Mouse (Mus musculus) cerebellum, adult 2 months (tissue): ENCODE data around the gene Pex10.

Experiments used
- CTCF ChIP-seq: fragments of 200-500 bp; IDR thresholded peaks from 2 replicates; pipeline ENCODE4 v1.5.1; 2011; ENCODE audit warnings: low read depth, mild to moderate bottlenecking, control low read depth, low read length, moderate library complexity, borderline replicate concordance; ENCODE audit not compliant: insufficient read depth
- POLR2A ChIP-seq: fragments of 200-500 bp; IDR thresholded peaks from 2 replicates; pipeline ENCODE4 v1.6.1; 2011; ENCODE audit warnings: low read length, control low read depth, borderline replicate concordance; ENCODE audit not compliant: insufficient read depth

DNA sequence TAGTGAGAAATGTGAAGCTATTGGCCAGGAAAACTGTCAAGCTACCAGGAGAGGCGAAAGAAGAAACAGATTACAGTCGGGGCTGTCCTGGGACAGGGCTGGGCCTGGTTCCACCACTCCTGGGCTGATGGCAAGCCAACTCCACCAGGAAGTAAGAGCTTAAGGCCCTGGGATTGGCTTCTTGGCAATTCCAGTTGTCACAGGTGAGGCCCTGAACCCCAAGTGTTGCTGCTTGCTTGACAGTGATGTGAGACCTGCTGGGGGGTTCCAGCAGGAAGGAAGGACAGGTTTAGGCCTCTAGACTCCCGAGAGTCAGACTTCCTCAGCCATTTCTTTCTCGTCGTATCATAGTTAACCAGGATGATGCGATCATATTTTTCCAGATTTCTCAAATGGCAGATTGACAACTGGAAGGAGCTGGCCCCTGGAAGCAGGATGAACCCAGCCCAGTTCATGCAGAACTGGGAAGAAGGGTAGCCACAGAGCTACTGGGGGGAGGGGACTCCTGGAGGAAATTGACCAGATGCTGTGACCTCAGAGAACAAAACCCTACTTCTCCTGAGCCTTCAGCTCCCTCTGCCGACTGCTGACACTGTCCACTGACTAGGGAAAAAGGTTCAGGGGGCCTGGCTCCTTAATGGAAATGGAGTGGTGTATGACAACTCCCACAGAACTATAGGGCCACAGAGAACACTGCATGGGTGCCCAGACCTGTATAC, 26.8 kb downstream of the Pex10 start:
- TF ChIP-seq CTCF (0 out of 2 replicates have a peak, but pooled peaks have one; percentile 1), POLR2A (no peak)
